Mouse (Mus musculus) ES-CJ7 (cell line): ENCODE measurements at regions not wholly inside any gene's neighbourhood (a gene's known extent, or its start where the extent isn't known, plus 50 kb on each side); places are given as distances from the start of the nearest gene placed in this dataset.

Source experiments
- DNase-seq: peaks from one replicate; pipeline ENCODE4 v3.0.0; 2011; ENCODE audit warnings: low read depth, low spot score

GRCm38 (mm10) chr1:81745024-81745960 lies 487.6 kb upstream of the Gm9747 start:
- DNase-seq, result no peak

- DNase-seq, result no peak
Observed at GRCm38 (mm10) chr1:81746013-81746412, 486.9 kb upstream of the Gm9747 start.

- DNase-seq, result no peak
Observed at GRCm38 (mm10) chr1:81747025-81747424, 485.9 kb upstream of the Gm9747 start.

- DNase-seq, result no peak
Observed at GRCm38 (mm10) chr1:81754067-81754466, 478.8 kb upstream of the Gm9747 start.

GRCm38 (mm10) chr1:81755281-81755680 lies 477.6 kb upstream of the Gm9747 start:
- DNase-seq, result no peak

- DNase-seq, result no peak
Observed at GRCm38 (mm10) chr1:81755694-81756093, 477.2 kb upstream of the Gm9747 start.

- no peak for DNase-seq
Observed at GRCm38 (mm10) chr1:81759919-81760318, 473.0 kb upstream of the Gm9747 start.

GRCm38 (mm10) chr1:81771704-81772103 lies 461.2 kb upstream of the Gm9747 start:
- no peak for DNase-seq

GRCm38 (mm10) chr1:81780583-81780982 lies 452.3 kb upstream of the Gm9747 start:
- no peak for DNase-seq

- DNase-seq, result no peak
Observed at GRCm38 (mm10) chr1:81784305-81784704, 448.6 kb upstream of the Gm9747 start.

GRCm38 (mm10) chr1:81794771-81795170 lies 438.1 kb upstream of the Gm9747 start:
- DNase-seq, result no peak

GRCm38 (mm10) chr1:81795399-81795798 lies 437.5 kb upstream of the Gm9747 start:
- no peak for DNase-seq

- DNase-seq, result no peak
Observed at GRCm38 (mm10) chr1:81811591-81811990, 421.3 kb upstream of the Gm9747 start.

- DNase-seq, result no peak
Observed at GRCm38 (mm10) chr1:81818884-81819283, 414.0 kb upstream of the Gm9747 start.

- DNase-seq, result no peak
Observed at GRCm38 (mm10) chr1:81841966-81842365, 390.9 kb upstream of the Gm9747 start.

- no peak for DNase-seq
Observed at GRCm38 (mm10) chr1:81850462-81851144, 382.3 kb upstream of the Gm9747 start.

- DNase-seq, result no peak
Observed at GRCm38 (mm10) chr1:81859464-81859863, 373.4 kb upstream of the Gm9747 start.

GRCm38 (mm10) chr1:81864571-81864970 lies 368.3 kb upstream of the Gm9747 start:
- DNase-seq, result no peak

- no peak for DNase-seq
Observed at GRCm38 (mm10) chr1:81886940-81887531, 345.9 kb upstream of the Gm9747 start.

- no peak for DNase-seq
Observed at GRCm38 (mm10) chr1:81897241-81897640, 335.7 kb upstream of the Gm9747 start.

GRCm38 (mm10) chr1:81900843-81901242 lies 332.1 kb upstream of the Gm9747 start:
- DNase-seq, result no peak

GRCm38 (mm10) chr1:81904056-81904455 lies 328.9 kb upstream of the Gm9747 start:
- DNase-seq, result no peak
